Mouse (Mus musculus): Measurements from ENCODE around the gene Krtap21-1.

Krtap21-1 gene

GRCm38 (mm10) chr16:89403768-89404167, at the start of gene Krtap21-1:
Gene Krtap21-1, minus strand, starts transcription at chr16:89403868.
- no peak for DNase-seq

- DNase-seq, result no peak
Observed at GRCm38 (mm10) chr16:89429586-89429985, 25.9 kb upstream of the Krtap21-1 start.

GRCm38 (mm10) chr16:89425310-89425709, 21.6 kb upstream of the Krtap21-1 start:
- no peak for DNase-seq

- no peak for DNase-seq
Observed at GRCm38 (mm10) chr16:89420011-89420410, 16.3 kb upstream of the Krtap21-1 start, which contains the start of gene Krtap6-2. Gene Krtap6-2, minus strand, starts transcription at chr16:89420111.

GRCm38 (mm10) chr16:89416311-89416710, 12.6 kb upstream of the Krtap21-1 start:
- DNase-seq, result no peak

- DNase-seq, result no peak
Observed at GRCm38 (mm10) chr16:89410345-89411068, 6.8 kb upstream of the Krtap21-1 start.

- DNase-seq, result no peak
Observed at GRCm38 (mm10) chr16:89372734-89373461, 30.8 kb downstream of the Krtap21-1 start.

All from spleen, adult 18-20 months (tissue).